Mouse (Mus musculus) forebrain, embryonic 13.5 days (tissue): Measurements from ENCODE around the gene Mfsd14b. TPM values are rescaled to one million over a fixed set of nuclear protein-coding genes. Genes with fewer than 3 reads are reported as not detected.

Experiments used
- ATAC-seq: fragments of 200-750 bp; cut with Nextera tagmentation; 2 replicates; pipeline ENCODE4 v1.8.0; 2017
- H3K27ac ChIP-seq: fragments of 300-500 bp; sonication (generic); 2 replicates; pipeline ENCODE4 v1.5.1; 2015; ENCODE audit warnings: inconsistent platforms, mild to moderate bottlenecking, moderate library complexity
- H3K27me3 ChIP-seq: fragments of 300-500 bp; sonication (generic); 2 replicates; pipeline ENCODE4 v1.6.1; 2015; ENCODE audit warnings: mild to moderate bottlenecking, inconsistent platforms
- H3K36me3 ChIP-seq: fragments of 300-500 bp; sonication (generic); 2 replicates; pipeline ENCODE4 v1.6.1; 2015; ENCODE audit warnings: mild to moderate bottlenecking, inconsistent platforms; ENCODE audit not compliant: poor library complexity, severe bottlenecking
- H3K4me1 ChIP-seq: fragments of 300-500 bp; sonication (generic); 2 replicates; pipeline ENCODE4 v1.6.1; 2015; ENCODE audit warnings: inconsistent platforms
- H3K4me2 ChIP-seq: fragments of 300-500 bp; sonication (generic); 2 replicates; pipeline ENCODE4 v1.6.1; 2015; ENCODE audit warnings: inconsistent platforms, mild to moderate bottlenecking, moderate library complexity
- H3K4me3 ChIP-seq: fragments of 300-500 bp; sonication (generic); 2 replicates; pipeline ENCODE4 v1.5.1; 2015; ENCODE audit warnings: mild to moderate bottlenecking, inconsistent platforms
- H3K9ac ChIP-seq: fragments of 300-500 bp; sonication (generic); 2 replicates; pipeline ENCODE4 v1.6.1; 2015; ENCODE audit warnings: mild to moderate bottlenecking, inconsistent platforms
- H3K9me3 ChIP-seq: fragments of 300-500 bp; sonication (generic); replicated peaks from 2 replicates; pipeline ENCODE4 v1.6.1; 2016; ENCODE audit warnings: inconsistent platforms
- WGBS: fragments of 180-500 bp; shearing (Covaris S2); methylation state at CpG from one replicate; pipeline ENCODE4 v1.1.7; 2015; 5-methylcytosine and 5-hydroxymethylcytosine counted together
- polyA plus RNA-seq: library from polyadenylated mRNA; unstranded; fragments of >200 nt; fragmentation: Nextera tagmentation; extraction: Ambion mirVana; gene quantifications from 2 replicates; pipeline ENCODE4 v1.2.1, GENCODE M21; 2015

The Mfsd14b gene
- polyA plus RNA-seq: 29.4 and 30.0 TPM in 2 replicates

DNA sequence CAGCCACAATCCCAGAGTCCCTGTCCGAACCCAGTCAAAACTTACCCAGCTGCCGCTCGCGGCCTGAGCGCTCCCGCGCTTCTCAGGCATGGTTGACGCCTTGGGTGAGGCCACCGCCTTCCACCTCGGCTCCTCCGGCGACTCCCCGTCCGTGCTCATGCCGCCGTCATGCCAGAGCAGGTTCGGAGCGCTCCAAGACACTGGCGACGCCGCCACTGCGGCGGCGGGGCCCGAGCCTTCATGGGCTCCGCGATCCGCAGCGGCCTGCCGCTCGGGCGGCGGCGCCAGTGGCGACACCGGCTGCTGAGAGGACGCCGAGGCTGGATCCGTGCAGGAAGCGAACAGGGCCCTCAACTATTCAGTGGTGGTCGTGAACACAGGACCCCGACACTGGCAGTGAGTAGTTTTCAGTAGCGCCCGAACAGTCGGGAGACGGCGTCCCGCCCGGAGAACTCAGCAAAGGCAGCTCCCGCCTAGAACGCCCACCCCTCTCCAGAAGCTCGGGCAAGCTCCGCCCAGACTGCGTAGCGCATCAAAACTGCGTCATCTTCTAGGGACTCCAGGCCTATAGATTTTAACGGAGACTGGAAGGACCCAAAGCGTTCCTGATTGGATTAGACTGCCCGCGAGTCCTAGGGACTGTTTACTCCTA lies at the start of gene Mfsd14b:
Gene Mfsd14b, minus strand, starts transcription at position 517 of the 652 bp plus-strand sequence.
- peaks cover 3% of the 10 kb centered on the region; the same call in 1 of the 2 replicates for H3K36me3 ChIP-seq
- H3K9ac ChIP-seq: peak within 1 kb of the TSS; percentile 90
- H3K9me3 ChIP-seq: peaks cover 3% of the 10 kb centered on the region; the same call in 1 of the 2 replicates
- peak within 1 kb of the TSS; percentile 67 for H3K4me2 ChIP-seq
- peak within 1 kb of the TSS; percentile 74 for H3K27ac ChIP-seq
- no peaks in the 10 kb centered on the region for H3K27me3 ChIP-seq
- H3K4me1 ChIP-seq: peaks cover 9% of the 10 kb centered on the region
- ATAC-seq: peak; percentile 99
- peak within 1 kb of the TSS; percentile 75 for H3K4me3 ChIP-seq
- WGBS: 0% methylated on average over 60 of the region's 60 CpGs

- Histone ChIP-seq H3K9ac (no peak within 1 kb of the TSS), H3K4me3 (no peak within 1 kb of the TSS), H3K9me3 (peaks cover 4% of the 10 kb centered on the region), H3K4me1 (no peaks in the 10 kb centered on the region), H3K27ac (no peak within 1 kb of the TSS), H3K4me2 (no peak within 1 kb of the TSS), H3K27me3 (no peaks in the 10 kb centered on the region), H3K36me3 (no peaks in the 10 kb centered on the region)
- 71% methylated on average over 1 of the region's 1 CpGs for WGBS
- no peak for ATAC-seq
Measured at GRCm38 (mm10) chr13:65149940-65150339, 37.2 kb upstream of the Mfsd14b start, which contains the start of gene Olfr466. Gene Olfr466, plus strand, starts transcription at chr13:65150240.

GRCm38 (mm10) chr13:65137789-65138188 lies 25.0 kb upstream of the Mfsd14b start, which contains the start of gene Olfr465-ps1:
Gene Olfr465-ps1, plus strand, starts transcription at chr13:65138089.
- no peak for ATAC-seq
- H3K36me3 ChIP-seq: no peaks in the 10 kb centered on the region
- H3K27me3 ChIP-seq: no peaks in the 10 kb centered on the region
- no peak within 1 kb of the TSS for H3K4me2 ChIP-seq
- no peak within 1 kb of the TSS for H3K9ac ChIP-seq
- no peaks in the 10 kb centered on the region for H3K4me1 ChIP-seq
- H3K27ac ChIP-seq: no peak within 1 kb of the TSS
- 81% methylated on average over 4 of the region's 4 CpGs for WGBS
- no peak within 1 kb of the TSS for H3K4me3 ChIP-seq
- H3K9me3 ChIP-seq: no peaks in the 10 kb centered on the region; the same call in 1 of the 2 replicates

DNA sequence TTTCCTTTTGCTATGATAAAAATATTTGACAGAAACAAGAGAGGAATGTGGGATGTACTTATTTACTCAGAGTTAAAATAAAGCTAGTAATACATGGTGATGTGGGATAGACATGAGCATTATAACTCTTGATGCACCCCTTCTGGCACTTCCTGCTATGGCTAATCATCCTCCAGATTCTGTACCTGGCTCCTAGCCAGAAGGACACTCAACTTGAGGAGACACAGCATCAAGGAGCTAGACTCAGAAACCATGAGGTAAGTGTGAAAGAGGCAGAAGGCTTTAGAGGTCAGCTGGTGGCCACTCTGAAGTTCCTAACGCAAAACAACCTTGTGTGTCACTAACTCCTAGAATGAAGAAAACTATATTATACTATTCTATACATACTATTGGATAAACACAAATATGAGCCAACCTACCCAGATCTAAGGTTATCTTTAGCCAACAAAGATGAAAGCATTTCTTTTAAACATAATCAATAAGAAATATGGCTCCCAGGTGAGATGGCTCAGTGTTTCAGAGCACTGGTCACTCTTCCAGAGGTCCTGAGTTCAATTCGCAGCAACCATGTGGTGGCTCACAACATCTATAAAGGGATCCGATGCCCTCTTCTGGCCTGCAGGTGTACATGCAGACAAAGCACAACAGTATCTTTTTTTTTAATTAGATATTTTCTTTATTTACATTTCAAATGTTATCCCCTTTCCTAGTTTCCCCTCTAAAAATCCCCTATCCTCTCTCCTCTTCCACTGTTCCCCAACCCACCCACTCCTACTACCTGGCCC lies 14.5 kb upstream of the Mfsd14b start:
- Histone ChIP-seq H3K4me1 (no peaks in the 10 kb centered on the region), H3K4me2 (no peak overlapping the region), H3K36me3 (no peaks in the 10 kb centered on the region), H3K4me3 (no peak overlapping the region), H3K27ac (no peak overlapping the region), H3K27me3 (no peaks in the 10 kb centered on the region), H3K9ac (no peak overlapping the region), H3K9me3 (0 out of 2 replicates have a peak, but pooled peaks cover 4% of the 10 kb centered on the region)
- ATAC-seq: no peak
- WGBS: 75% methylated on average over 3 of the region's 3 CpGs

GRCm38 (mm10) chr13:65122111-65122510 lies 9.3 kb upstream of the Mfsd14b start:
- Histone ChIP-seq H3K4me1 (no peaks in the 10 kb centered on the region), H3K9me3 (no peaks in the 10 kb centered on the region), H3K27me3 (no peaks in the 10 kb centered on the region), H3K9ac (no peak overlapping the region), H3K27ac (no peak overlapping the region), H3K4me3 (no peak overlapping the region), H3K4me2 (no peak overlapping the region), H3K36me3 (no peaks in the 10 kb centered on the region)
- ATAC-seq: no peak
- 79% methylated on average over 1 of the region's 1 CpGs for WGBS

DNA sequence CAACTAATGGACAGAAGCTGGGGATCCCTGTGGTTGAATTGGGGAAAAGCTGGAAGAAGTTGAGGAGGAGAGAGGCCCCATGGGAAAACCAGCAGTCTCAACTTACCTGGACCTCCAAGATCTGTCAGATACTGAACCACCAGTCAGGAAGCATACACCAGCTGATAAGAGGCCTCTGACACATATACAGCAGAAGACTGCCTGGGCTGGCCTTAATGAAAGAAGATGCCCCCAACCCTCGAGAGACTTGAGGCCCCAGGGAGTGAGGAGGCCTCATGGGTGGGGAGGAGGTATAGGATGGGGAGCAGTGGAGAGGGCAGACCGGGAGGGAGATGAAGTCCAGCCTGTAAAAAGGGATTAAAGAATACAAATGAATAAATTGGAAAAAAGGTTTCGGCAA lies 8.2 kb upstream of the Mfsd14b start:
- Histone ChIP-seq H3K4me3 (no peak overlapping the region), H3K9ac (no peak overlapping the region), H3K9me3 (no peaks in the 10 kb centered on the region), H3K36me3 (no peaks in the 10 kb centered on the region), H3K27me3 (no peaks in the 10 kb centered on the region), H3K4me2 (no peak overlapping the region), H3K4me1 (no peaks in the 10 kb centered on the region), H3K27ac (no peak overlapping the region)
- ATAC-seq: no peak
- 70% methylated on average over 3 of the region's 3 CpGs for WGBS

GRCm38 (mm10) chr13:65113239-65113638 lies 464 bp upstream of the Mfsd14b start:
- ATAC-seq: peak; percentile 57
- Histone ChIP-seq H3K4me2 (peak overlapping the region; percentile 67), H3K9me3 (no peaks in the 10 kb centered on the region; the same call in 1 of the 2 replicates), H3K27me3 (no peaks in the 10 kb centered on the region), H3K9ac (peak overlapping the region; percentile 90), H3K4me1 (peaks cover 9% of the 10 kb centered on the region), H3K36me3 (no peaks in the 10 kb centered on the region), H3K27ac (peak overlapping the region; percentile 74), H3K4me3 (peak overlapping the region; percentile 75)
- WGBS: 63% methylated on average over 3 of the region's 3 CpGs

GRCm38 (mm10) chr13:65111961-65112360 lies 814 bp downstream of the Mfsd14b start:
- H3K4me3 ChIP-seq: peak overlapping the region; percentile 75
- WGBS: under 1% methylated on average over 5 of the region's 5 CpGs
- H3K9me3 ChIP-seq: peaks cover 4% of the 10 kb centered on the region
- 0 out of 2 replicates have a peak overlapping the region, but pooled peaks have one; percentile 74 for H3K27ac ChIP-seq
- H3K9ac ChIP-seq: peak overlapping the region; percentile 90
- no peak for ATAC-seq
- peaks cover 5% of the 10 kb centered on the region; the same call in 1 of the 2 replicates for H3K36me3 ChIP-seq
- H3K4me2 ChIP-seq: peak overlapping the region; percentile 67
- H3K4me1 ChIP-seq: peaks cover 9% of the 10 kb centered on the region
- no peaks in the 10 kb centered on the region for H3K27me3 ChIP-seq

DNA sequence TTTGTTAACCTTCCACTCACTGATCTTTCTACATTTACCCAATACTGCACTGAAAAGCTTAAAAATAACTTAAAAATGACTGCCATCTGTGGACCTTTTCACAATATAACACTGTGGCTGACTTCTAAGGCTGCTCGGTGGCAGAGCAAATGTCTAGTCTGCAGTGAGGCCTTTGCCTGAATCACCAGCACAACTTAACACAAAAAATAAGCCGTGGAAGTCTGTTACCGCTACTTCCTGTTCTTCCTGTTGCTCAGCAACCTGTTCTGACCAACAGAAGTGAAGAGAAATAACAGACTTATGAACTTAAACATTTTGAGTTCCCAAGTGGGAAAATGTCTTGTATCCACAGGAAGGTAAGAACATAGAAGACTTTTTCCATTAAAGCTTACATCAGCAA lies 11.5 kb downstream of the Mfsd14b start:
- WGBS: 99% methylated on average over 3 of the region's 3 CpGs
- Histone ChIP-seq H3K36me3 (peaks cover 24% of the 10 kb centered on the region), H3K4me1 (no peaks in the 10 kb centered on the region), H3K27me3 (no peaks in the 10 kb centered on the region), H3K4me2 (no peak overlapping the region), H3K9ac (no peak overlapping the region), H3K27ac (no peak overlapping the region), H3K4me3 (no peak overlapping the region), H3K9me3 (peaks cover 47% of the 10 kb centered on the region)
- ATAC-seq: no peak

- WGBS: 97% methylated on average over 9 of the region's 9 CpGs
- Histone ChIP-seq H3K27ac (no peak overlapping the region), H3K4me1 (no peaks in the 10 kb centered on the region), H3K4me2 (no peak overlapping the region), H3K27me3 (no peaks in the 10 kb centered on the region), H3K9me3 (peaks cover 43% of the 10 kb centered on the region), H3K4me3 (no peak overlapping the region), H3K36me3 (peaks cover 25% of the 10 kb centered on the region), H3K9ac (no peak overlapping the region)
- no peak for ATAC-seq
Measured at GRCm38 (mm10) chr13:65100678-65101077, 12.1 kb downstream of the Mfsd14b start.

- Histone ChIP-seq H3K4me3 (no peak overlapping the region), H3K4me1 (no peaks in the 10 kb centered on the region), H3K9me3 (peaks cover 27% of the 10 kb centered on the region), H3K36me3 (peaks cover 33% of the 10 kb centered on the region), H3K27ac (no peak overlapping the region), H3K4me2 (no peak overlapping the region), H3K9ac (no peak overlapping the region), H3K27me3 (no peaks in the 10 kb centered on the region)
- ATAC-seq: no peak
Measured at GRCm38 (mm10) chr13:65097018-65097417, 15.8 kb downstream of the Mfsd14b start.

GRCm38 (mm10) chr13:65095923-65096322 lies 16.9 kb downstream of the Mfsd14b start:
- peaks cover 18% of the 10 kb centered on the region for H3K9me3 ChIP-seq
- no peak for ATAC-seq
- WGBS: 99% methylated on average over 4 of the region's 4 CpGs
- no peak overlapping the region for H3K4me3 ChIP-seq
- no peak overlapping the region for H3K27ac ChIP-seq
- H3K4me2 ChIP-seq: no peak overlapping the region
- peaks cover 34% of the 10 kb centered on the region for H3K36me3 ChIP-seq
- no peak overlapping the region for H3K9ac ChIP-seq
- no peaks in the 10 kb centered on the region for H3K4me1 ChIP-seq
- no peaks in the 10 kb centered on the region for H3K27me3 ChIP-seq
